Mouse (Mus musculus): ENCODE measurements around the gene Cox6b2. TPM values are rescaled to one million over a fixed set of nuclear protein-coding genes. Genes with fewer than 3 reads are reported as not detected.

The Cox6b2 gene
- polyA plus RNA-seq, 1 experiment from 2014 or later: 46.0 TPM

- no peak within 1 kb of the TSS; the same call in 1 of the 2 replicates for H3K4me3 ChIP-seq
- 84% methylated on average over 7 of the region's 7 CpGs for WGBS
Measured at GRCm38 (mm10) chr7:4725169-4725568, 27.7 kb downstream of the Cox6b2 start, which contains the start of gene Tmem150b. Tmem150b (minus strand) TSS chr7:4725249.

GRCm38 (mm10) chr7:4724359-4724758 lies 28.5 kb downstream of the Cox6b2 start:
- Histone ChIP-seq H3K27ac (replicated peaks) (no peak overlapping the region), H3K4me1 (no peaks in the 10 kb centered on the region), H3K36me3 (replicated peaks) (no peaks in the 10 kb centered on the region), H3K4me3 (no peak overlapping the region; the same call in 1 of the 2 replicates), H3K27me3 (replicated peaks; ENCODE audit: low read depth, poor library complexity, severe bottlenecking) (no peaks in the 10 kb centered on the region), H3K9me3 (no peaks in the 10 kb centered on the region)
- no peak for DNase-seq (ENCODE audit: low spot score)
- WGBS: 78% methylated on average over 3 of the region's 3 CpGs

More at GRCm38 (mm10) chr7:4725169-4725568, 27.7 kb downstream of the Cox6b2 start, which contains the start of gene Tmem150b:
- no peak for DNase-seq (ENCODE audit: low spot score)
- no peaks in the 10 kb centered on the region for H3K36me3 ChIP-seq (replicated peaks)
- H3K27ac ChIP-seq (replicated peaks): no peak within 1 kb of the TSS
- no peaks in the 10 kb centered on the region for H3K9me3 ChIP-seq
- H3K4me1 ChIP-seq: no peaks in the 10 kb centered on the region
- no peaks in the 10 kb centered on the region for H3K27me3 ChIP-seq (replicated peaks; ENCODE audit: low read depth, poor library complexity, severe bottlenecking)

- Histone ChIP-seq H3K27me3 (replicated peaks; ENCODE audit: low read depth, poor library complexity, severe bottlenecking) (no peaks in the 10 kb centered on the region), H3K4me1 (no peaks in the 10 kb centered on the region), H3K4me3 (peak overlapping the region; percentile 45), H3K36me3 (replicated peaks) (no peaks in the 10 kb centered on the region), H3K27ac (replicated peaks) (no peak overlapping the region), H3K9me3 (no peaks in the 10 kb centered on the region)
- WGBS: 39% methylated on average over 12 of the region's 12 CpGs
- no peak for DNase-seq (ENCODE audit: low spot score)
Measured at GRCm38 (mm10) chr7:4723508-4723907, 29.4 kb downstream of the Cox6b2 start.

- Histone ChIP-seq H3K36me3 (replicated peaks) (peaks cover 38% of the 10 kb centered on the region), H3K27ac (replicated peaks) (no peak overlapping the region), H3K4me3 (no peak overlapping the region), H3K9me3 (no peaks in the 10 kb centered on the region), H3K27me3 (replicated peaks; ENCODE audit: low read depth, poor library complexity, severe bottlenecking) (no peaks in the 10 kb centered on the region), H3K4me1 (no peaks in the 10 kb centered on the region)
- WGBS: 87% methylated on average over 3 of the region's 3 CpGs
- no peak for DNase-seq (ENCODE audit: low spot score)
Measured at GRCm38 (mm10) chr7:4719276-4719675, 33.6 kb downstream of the Cox6b2 start.

- Histone ChIP-seq H3K27ac (replicated peaks) (no peak overlapping the region), H3K9me3 (no peaks in the 10 kb centered on the region), H3K36me3 (replicated peaks) (peaks cover 61% of the 10 kb centered on the region), H3K27me3 (replicated peaks; ENCODE audit: low read depth, poor library complexity, severe bottlenecking) (no peaks in the 10 kb centered on the region), H3K4me3 (no peak overlapping the region), H3K4me1 (no peaks in the 10 kb centered on the region)
- DNase-seq (ENCODE audit: low spot score): no peak
- 73% methylated on average over 6 of the region's 6 CpGs for WGBS
Measured at GRCm38 (mm10) chr7:4716955-4717354, 35.9 kb downstream of the Cox6b2 start.

- Histone ChIP-seq H3K36me3 (replicated peaks) (peaks cover 99% of the 10 kb centered on the region), H3K4me3 (no peak overlapping the region), H3K27me3 (replicated peaks; ENCODE audit: low read depth, poor library complexity, severe bottlenecking) (no peaks in the 10 kb centered on the region), H3K9me3 (no peaks in the 10 kb centered on the region), H3K4me1 (no peaks in the 10 kb centered on the region), H3K27ac (replicated peaks) (no peak overlapping the region)
- 82% methylated on average over 3 of the region's 3 CpGs for WGBS
- DNase-seq (ENCODE audit: low spot score): no peak
Measured at GRCm38 (mm10) chr7:4712594-4712993, 40.3 kb downstream of the Cox6b2 start.

GRCm38 (mm10) chr7:4705098-4705497 lies 47.8 kb downstream of the Cox6b2 start:
- DNase-seq (ENCODE audit: low spot score): peak; percentile 38
- Histone ChIP-seq H3K36me3 (replicated peaks) (peaks cover 93% of the 10 kb centered on the region), H3K4me3 (no peak overlapping the region), H3K27ac (replicated peaks) (no peak overlapping the region), H3K27me3 (replicated peaks; ENCODE audit: low read depth, poor library complexity, severe bottlenecking) (no peaks in the 10 kb centered on the region), H3K9me3 (no peaks in the 10 kb centered on the region), H3K4me1 (peaks cover 16% of the 10 kb centered on the region)
- WGBS: 42% methylated on average over 18 of the region's 18 CpGs

GRCm38 (mm10) chr7:4703195-4703594 lies 49.7 kb downstream of the Cox6b2 start:
- WGBS: 93% methylated on average over 7 of the region's 7 CpGs
- H3K27me3 ChIP-seq (replicated peaks; ENCODE audit: low read depth, poor library complexity, severe bottlenecking): no peaks in the 10 kb centered on the region
- peaks cover 16% of the 10 kb centered on the region for H3K4me1 ChIP-seq
- no peaks in the 10 kb centered on the region for H3K9me3 ChIP-seq
- H3K4me3 ChIP-seq: no peak overlapping the region
- peaks cover 92% of the 10 kb centered on the region for H3K36me3 ChIP-seq (replicated peaks)
- no peak for DNase-seq (ENCODE audit: low spot score)
- H3K27ac ChIP-seq (replicated peaks): no peak overlapping the region; the same call in 1 of the 2 replicates

- Histone ChIP-seq H3K9me3 (no peaks in the 10 kb centered on the region), H3K27ac (replicated peaks) (peak overlapping the region; percentile 21), H3K36me3 (replicated peaks) (peaks cover 92% of the 10 kb centered on the region), H3K4me1 (peaks cover 16% of the 10 kb centered on the region), H3K27me3 (replicated peaks; ENCODE audit: low read depth, poor library complexity, severe bottlenecking) (no peaks in the 10 kb centered on the region), H3K4me3 (peak overlapping the region; percentile 11; the same call in 1 of the 2 replicates)
- 34% methylated on average over 8 of the region's 8 CpGs for WGBS
- DNase-seq (ENCODE audit: low spot score): peak; percentile 69
Measured at GRCm38 (mm10) chr7:4702334-4702733, 50.6 kb downstream of the Cox6b2 start.

Other genes with a start within 250 kb of the Cox6b2 start
- 8.3 and 10.4 TPM in 2 replicates for gene Tnnt1, start 236.7 kb downstream of the Cox6b2 start, polyA plus RNA-seq (2016; fragmentation: Nextera tagmentation; extraction: Ambion mirVana)
- 2.7 and 3.6 TPM in 2 replicates for gene Tnni3, start 228.9 kb downstream of the Cox6b2 start, polyA plus RNA-seq (2016; fragmentation: Nextera tagmentation; extraction: Ambion mirVana)
- gene Dnaaf3, start 220.6 kb downstream of the Cox6b2 start, polyA plus RNA-seq (2016; fragmentation: Nextera tagmentation; extraction: Ambion mirVana): 1.9 and 3.0 TPM in 2 replicates
- 4.3 and 5.6 TPM in 2 replicates for gene Syt5, start 205.6 kb downstream of the Cox6b2 start, polyA plus RNA-seq (2016; fragmentation: Nextera tagmentation; extraction: Ambion mirVana)
- gene Ptprh, start 149.1 kb downstream of the Cox6b2 start, polyA plus RNA-seq (2016; fragmentation: Nextera tagmentation; extraction: Ambion mirVana): not detected in 2 replicates
- gene Tmem86b, start 121.7 kb downstream of the Cox6b2 start, polyA plus RNA-seq (2016; fragmentation: Nextera tagmentation; extraction: Ambion mirVana): 1.9 and 2.1 TPM in 2 replicates
- gene Ppp6r1, start 94.1 kb downstream of the Cox6b2 start, polyA plus RNA-seq (2016; fragmentation: Nextera tagmentation; extraction: Ambion mirVana): 9.3 and 11.0 TPM in 2 replicates
- gene Hspbp1, start 68.0 kb downstream of the Cox6b2 start, polyA plus RNA-seq (2016; fragmentation: Nextera tagmentation; extraction: Ambion mirVana): 131 and 136 TPM in 2 replicates
- gene Brsk1, start 62.5 kb downstream of the Cox6b2 start, polyA plus RNA-seq (2016; fragmentation: Nextera tagmentation; extraction: Ambion mirVana): 2.0 and 2.2 TPM in 2 replicates
- gene Tmem150b, start 27.8 kb downstream of the Cox6b2 start, polyA plus RNA-seq (2016; fragmentation: Nextera tagmentation; extraction: Ambion mirVana): 0.14 and 0.20 TPM in 2 replicates
- 102 and 103 TPM in 2 replicates for gene Kmt5c, start 13.0 kb downstream of the Cox6b2 start, polyA plus RNA-seq (2016; fragmentation: Nextera tagmentation; extraction: Ambion mirVana)
- gene Fam71e2, start 18.2 kb upstream of the Cox6b2 start, polyA plus RNA-seq (2016; fragmentation: Nextera tagmentation; extraction: Ambion mirVana): not detected in 2 replicates
- gene Il11, start 29.8 kb upstream of the Cox6b2 start, polyA plus RNA-seq (2016; fragmentation: Nextera tagmentation; extraction: Ambion mirVana): 0.15 and 0.19 TPM in 2 replicates
- gene Tmem190, start 29.8 kb upstream of the Cox6b2 start, polyA plus RNA-seq (2016; fragmentation: Nextera tagmentation; extraction: Ambion mirVana): not detected in 2 replicates
- gene Tmem238, start 36.6 kb upstream of the Cox6b2 start, polyA plus RNA-seq (2016; fragmentation: Nextera tagmentation; extraction: Ambion mirVana): 4.1 and 4.2 TPM in 2 replicates
- gene Rpl28, start 39.8 kb upstream of the Cox6b2 start, polyA plus RNA-seq (2016; fragmentation: Nextera tagmentation; extraction: Ambion mirVana): 386 and 403 TPM in 2 replicates
- gene Ube2s, start 59.5 kb upstream of the Cox6b2 start, polyA plus RNA-seq (2016; fragmentation: Nextera tagmentation; extraction: Ambion mirVana): 422 and 438 TPM in 2 replicates
- gene Shisa7, start 91.6 kb upstream of the Cox6b2 start, polyA plus RNA-seq (2016; fragmentation: Nextera tagmentation; extraction: Ambion mirVana): 0.23 and 0.35 TPM in 2 replicates
- 2.6 and 4.1 TPM in 2 replicates for gene Isoc2b, start 117.2 kb upstream of the Cox6b2 start, polyA plus RNA-seq (2016; fragmentation: Nextera tagmentation; extraction: Ambion mirVana)
- gene Isoc2a, start 124.1 kb upstream of the Cox6b2 start, polyA plus RNA-seq (2016; fragmentation: Nextera tagmentation; extraction: Ambion mirVana): 0.68 and 0.86 TPM in 2 replicates
- 0.22 TPM in 1 of 2 replicates, not detected in the other for gene Gm36210, start 153.4 kb upstream of the Cox6b2 start, polyA plus RNA-seq (2016; fragmentation: Nextera tagmentation; extraction: Ambion mirVana)
- gene Zfp628, start 162.1 kb upstream of the Cox6b2 start, polyA plus RNA-seq (2016; fragmentation: Nextera tagmentation; extraction: Ambion mirVana): 4.5 and 4.6 TPM in 2 replicates
- gene Nat14, start 168.9 kb upstream of the Cox6b2 start, polyA plus RNA-seq (2016; fragmentation: Nextera tagmentation; extraction: Ambion mirVana): 4.9 and 5.3 TPM in 2 replicates
- gene Ssc5d, start 172.7 kb upstream of the Cox6b2 start, polyA plus RNA-seq (2016; fragmentation: Nextera tagmentation; extraction: Ambion mirVana): 1.4 and 1.7 TPM in 2 replicates
- gene Sbk2, start 211.3 kb upstream of the Cox6b2 start, polyA plus RNA-seq (2016; fragmentation: Nextera tagmentation; extraction: Ambion mirVana): 0.09 TPM in 1 of 2 replicates, not detected in the other
- gene Sbk3, start 218.1 kb upstream of the Cox6b2 start, polyA plus RNA-seq (2016; fragmentation: Nextera tagmentation; extraction: Ambion mirVana): 0.05 TPM in 1 of 2 replicates, not detected in the other
- gene Zfp579, start 243.1 kb upstream of the Cox6b2 start, polyA plus RNA-seq (2016; fragmentation: Nextera tagmentation; extraction: Ambion mirVana): 24.8 and 29.3 TPM in 2 replicates

Measured in embryonic facial prominence, embryonic 10.5 days (tissue).